Mouse (Mus musculus): ENCODE data around the gene Foxred1. TPM values are rescaled to one million over a fixed set of nuclear protein-coding genes. Genes with fewer than 3 reads are reported as not detected.

The Foxred1 gene
- polyA plus RNA-seq, 1 experiment = 59.7 TPM

GRCm38 (mm10) chr9:35156002-35156710, 54.7 kb downstream of the Foxred1 start:
- DNase-seq (ENCODE audit: extremely low spot score in 1 of 2, low spot score in 1 of 2) = peak in 1 of 2 experiments; percentile 34

Other genes with a start within 250 kb of the Foxred1 start
- gene St3gal4, start 91.8 kb downstream of the Foxred1 start, polyA plus RNA-seq (2012; rRNA removed) = 10.2 and 14.8 TPM in 2 replicates
- gene Dcps, start 35.0 kb downstream of the Foxred1 start, polyA plus RNA-seq (2012; rRNA removed) = 23.6 and 23.9 TPM in 2 replicates
- 43.9 and 48.8 TPM in 2 replicates for gene Srpr, start 10.9 kb downstream of the Foxred1 start, polyA plus RNA-seq (2012; rRNA removed)
- gene Tirap, start 10.8 kb downstream of the Foxred1 start, polyA plus RNA-seq (2012; rRNA removed) = 1.8 and 1.9 TPM in 2 replicates
- gene Fam118b, start 56.8 kb upstream of the Foxred1 start, polyA plus RNA-seq (2012; rRNA removed) = 20.0 and 21.4 TPM in 2 replicates
- 10.0 and 10.8 TPM in 2 replicates for gene Rpusd4, start 56.8 kb upstream of the Foxred1 start, polyA plus RNA-seq (2012; rRNA removed)
- gene Cdon, start 210.1 kb upstream of the Foxred1 start, polyA plus RNA-seq (2012; rRNA removed) = 5.6 and 7.3 TPM in 2 replicates